Mouse (Mus musculus) cortical plate, adult 2 months (tissue): ENCODE measurements at regions not wholly inside any gene's neighbourhood (a gene's known extent, or its start where the extent isn't known, plus 50 kb on each side); places are given as distances from the start of the nearest gene placed in this dataset.

Experiments
- H3K27ac ChIP-seq: fragments of 200-500 bp; 2 replicates; pipeline ENCODE4 v1.5.1; 2012; ENCODE audit warnings: low read length, control low read depth, inconsistent platforms; ENCODE audit not compliant: insufficient read depth
- H3K4me1 ChIP-seq: fragments of 200-500 bp; 2 replicates; pipeline ENCODE4 v1.6.1; 2011; ENCODE audit warnings: low read length; ENCODE audit not compliant: control insufficient read depth, insufficient read depth
- H3K4me3 ChIP-seq: fragments of 200-500 bp; 2 replicates; pipeline ENCODE4 v1.5.1; 2011; ENCODE audit warnings: mild to moderate bottlenecking, low read length, control low read depth; ENCODE audit not compliant: insufficient read depth
- CTCF ChIP-seq: fragments of 200-500 bp; IDR thresholded peaks from 2 replicates; pipeline ENCODE4 v1.5.1; 2011; ENCODE audit warnings: mild to moderate bottlenecking, control low read depth, low read length; ENCODE audit not compliant: insufficient read depth; ENCODE audit errors: extremely low read depth
- POLR2A ChIP-seq: fragments of 200-500 bp; IDR thresholded peaks from 2 replicates; pipeline ENCODE4 v1.6.1; 2011; ENCODE audit warnings: mild to moderate bottlenecking, low read length, control low read depth; ENCODE audit not compliant: insufficient read depth; ENCODE audit errors: extremely low read depth

GRCm38 (mm10) chr12:7870004-7870403, 107.4 kb upstream of the Apob start:
- TF ChIP-seq POLR2A = no peak
- no peak for TF ChIP-seq CTCF
- Histone ChIP-seq H3K4me3 (no peak overlapping the region), H3K27ac (no peak overlapping the region), H3K4me1 (no peaks in the 10 kb centered on the region)

DNA sequence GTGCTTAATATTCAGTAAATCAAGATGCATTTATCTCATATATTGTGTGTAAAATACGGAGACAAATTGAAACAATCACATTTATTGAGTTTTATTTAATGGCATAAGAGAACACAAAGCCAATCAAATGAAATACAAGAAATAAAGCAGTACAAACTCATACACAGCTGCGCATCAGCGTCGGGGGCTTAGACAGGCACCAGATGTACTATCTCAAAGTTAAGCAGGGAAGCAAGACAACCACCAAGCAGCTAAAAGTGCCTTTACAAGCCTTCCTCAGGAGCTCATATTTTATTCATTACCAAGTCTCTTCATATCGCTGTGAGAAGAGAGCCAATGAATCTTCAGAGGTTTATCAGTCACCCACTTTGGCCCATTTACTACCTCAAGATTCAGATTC, 107.0 kb upstream of the Apob start:
- H3K4me1 ChIP-seq = no peaks in the 10 kb centered on the region

DNA sequence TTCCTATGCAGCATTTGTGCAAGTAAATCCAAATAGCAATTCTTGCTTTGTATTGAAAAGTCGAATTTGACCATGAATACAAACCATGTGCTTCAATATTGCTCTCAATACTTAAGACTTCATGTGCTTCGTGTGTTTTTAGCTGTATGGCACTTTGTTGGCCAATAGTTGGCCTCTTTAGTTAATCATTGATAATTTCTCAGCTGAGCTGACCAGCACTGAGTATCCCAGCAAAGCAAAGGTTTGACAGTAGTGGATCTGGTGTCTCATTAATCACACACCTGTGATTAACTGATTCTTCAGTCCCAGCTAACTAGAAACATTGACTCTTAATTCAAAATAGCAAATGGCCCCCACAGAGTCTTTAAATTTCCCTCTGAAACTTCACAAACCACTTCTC, 102.0 kb upstream of the Apob start:
- Histone ChIP-seq H3K27ac (no peak overlapping the region), H3K4me3 (no peak overlapping the region), H3K4me1 (no peaks in the 10 kb centered on the region)
- TF ChIP-seq POLR2A = no peak
- TF ChIP-seq CTCF = no peak

More for the DNA sequence above, 107.0 kb upstream of the Apob start:
- Histone ChIP-seq H3K4me3 (no peak overlapping the region), H3K27ac (no peak overlapping the region)
- no peak for TF ChIP-seq POLR2A
- TF ChIP-seq CTCF = no peak

GRCm38 (mm10) chr12:7876302-7877063, 101.0 kb upstream of the Apob start:
- no peak overlapping the region for H3K4me3 ChIP-seq
- H3K4me1 ChIP-seq = no peaks in the 10 kb centered on the region
- H3K27ac ChIP-seq = no peak overlapping the region
- TF ChIP-seq CTCF (no peak), POLR2A (no peak)

GRCm38 (mm10) chr12:7878761-7879160, 98.7 kb upstream of the Apob start:
- Histone ChIP-seq H3K4me3 (no peak overlapping the region), H3K4me1 (no peaks in the 10 kb centered on the region), H3K27ac (no peak overlapping the region)
- TF ChIP-seq CTCF (no peak), POLR2A (no peak)

- H3K27ac ChIP-seq = no peak overlapping the region
Observed at GRCm38 (mm10) chr12:7896156-7896555, 81.3 kb upstream of the Apob start.

GRCm38 (mm10) chr12:7905329-7905728, 72.1 kb upstream of the Apob start:
- H3K27ac ChIP-seq = no peak overlapping the region
- H3K4me1 ChIP-seq = no peaks in the 10 kb centered on the region
- no peak overlapping the region for H3K4me3 ChIP-seq
- TF ChIP-seq POLR2A (no peak), CTCF (peak; percentile 32; the same call in 1 of the 2 replicates)

More at GRCm38 (mm10) chr12:7896156-7896555, 81.3 kb upstream of the Apob start:
- H3K4me1 ChIP-seq = no peaks in the 10 kb centered on the region
- TF ChIP-seq CTCF (no peak), POLR2A (no peak)
- H3K4me3 ChIP-seq = no peak overlapping the region

- TF ChIP-seq POLR2A (no peak), CTCF (no peak)
- Histone ChIP-seq H3K27ac (no peak overlapping the region), H3K4me3 (no peak overlapping the region), H3K4me1 (no peaks in the 10 kb centered on the region)
Observed at GRCm38 (mm10) chr12:7906831-7907230, 70.6 kb upstream of the Apob start.

DNA sequence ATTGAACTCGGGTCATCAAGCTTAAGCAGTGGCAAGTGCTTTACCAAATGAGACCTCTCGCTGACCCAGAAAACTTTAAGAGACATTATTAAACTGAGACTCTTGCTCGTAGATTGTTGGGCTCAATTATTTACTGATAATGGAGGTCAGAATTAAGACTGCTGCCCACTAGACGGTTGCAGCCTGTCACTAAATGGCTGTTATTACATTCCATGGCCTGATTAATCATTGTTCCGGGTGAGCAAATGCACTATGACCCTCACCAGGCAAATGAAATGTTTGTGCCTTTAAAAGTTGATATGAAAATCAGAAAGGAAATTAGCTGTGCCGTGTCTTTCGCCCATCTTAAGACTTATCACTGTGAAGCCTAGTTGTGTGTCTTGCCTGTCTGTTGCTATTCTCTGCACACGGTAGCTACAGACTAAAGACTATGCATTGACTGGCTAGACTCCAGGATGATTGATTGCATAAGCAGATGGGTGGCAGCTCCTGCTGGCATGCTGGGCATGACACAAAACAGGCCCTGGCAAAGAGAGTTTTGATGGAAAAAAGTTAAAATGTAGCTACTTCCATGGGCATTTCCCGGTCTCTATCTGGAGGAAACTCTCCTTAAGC, 67.6 kb upstream of the Apob start:
- Histone ChIP-seq H3K4me3 (no peak overlapping the region), H3K4me1 (no peaks in the 10 kb centered on the region), H3K27ac (no peak overlapping the region)
- TF ChIP-seq CTCF (no peak), POLR2A (no peak)

- TF ChIP-seq CTCF = no peak
- TF ChIP-seq POLR2A = no peak
- Histone ChIP-seq H3K4me3 (no peak overlapping the region), H3K27ac (no peak overlapping the region), H3K4me1 (no peaks in the 10 kb centered on the region)
Observed at GRCm38 (mm10) chr12:7910509-7910908, 66.9 kb upstream of the Apob start.

GRCm38 (mm10) chr12:7918385-7918784, 59.1 kb upstream of the Apob start:
- H3K27ac ChIP-seq = no peak overlapping the region
- TF ChIP-seq POLR2A = no peak
- TF ChIP-seq CTCF = no peak
- no peaks in the 10 kb centered on the region for H3K4me1 ChIP-seq
- H3K4me3 ChIP-seq = no peak overlapping the region
